Mouse (Mus musculus) hindbrain, embryonic 11.5 days (tissue): Measurements from ENCODE around the gene Fancd2os. TPM values are rescaled to one million over a fixed set of nuclear protein-coding genes. Genes with fewer than 3 reads are reported as not detected.

Experiments used
- ATAC-seq: fragments of 200-750 bp; cut with Nextera tagmentation; 2 replicates; pipeline ENCODE4 v1.8.0; 2017; ENCODE audit warnings: mild to moderate bottlenecking, moderate TSS enrichment, moderate library complexity; ENCODE audit not compliant: low FRiP score
- DNase-seq: peaks from one replicate; pipeline ENCODE4 v3.0.0-alpha.2; 2015; ENCODE audit warnings: low spot score
- H3K27ac ChIP-seq: fragments of 300-500 bp; sonication (generic); 2 replicates; pipeline ENCODE4 v1.5.1; 2014; ENCODE audit warnings: mild to moderate bottlenecking, low read depth, low read length
- H3K27me3 ChIP-seq: fragments of 300-500 bp; sonication (generic); 2 replicates; pipeline ENCODE4 v1.6.1; 2014; ENCODE audit warnings: mild to moderate bottlenecking, low read length, moderate library complexity, mixed read lengths; ENCODE audit not compliant: control insufficient read depth, insufficient read depth
- H3K36me3 ChIP-seq: fragments of 300-500 bp; sonication (generic); 2 replicates; pipeline ENCODE4 v1.6.1; 2014; ENCODE audit warnings: mild to moderate bottlenecking, low read length, moderate library complexity, mixed read lengths; ENCODE audit not compliant: control insufficient read depth, insufficient read depth
- H3K4me1 ChIP-seq: fragments of 300-500 bp; sonication (generic); replicated peaks from 2 replicates; pipeline ENCODE4 v1.6.1; 2014; ENCODE audit warnings: low read length, mixed read lengths; ENCODE audit not compliant: control insufficient read depth, insufficient read depth
- H3K4me2 ChIP-seq: fragments of 300-500 bp; sonication (generic); replicated peaks from 2 replicates; pipeline ENCODE4 v1.6.1; 2014; ENCODE audit warnings: mild to moderate bottlenecking, low read depth, low read length
- H3K4me3 ChIP-seq: fragments of 300-500 bp; sonication (generic); 2 replicates; pipeline ENCODE4 v1.5.1; 2014; ENCODE audit warnings: low read depth, low read length
- H3K9ac ChIP-seq: fragments of 300-500 bp; sonication (generic); 2 replicates; pipeline ENCODE4 v1.6.1; 2014; ENCODE audit warnings: low read depth, low read length
- H3K9me3 ChIP-seq: fragments of 300-500 bp; sonication (generic); 2 replicates; pipeline ENCODE4 v1.6.1; 2016; ENCODE audit warnings: low read length; ENCODE audit not compliant: control insufficient read depth
- WGBS: fragments of 180-500 bp; shearing (Covaris S2); extraction: QIAGEN DNeasy Blood & Tissue Kit; methylation state at CpG from one replicate; pipeline ENCODE4 v1.1.7; 2014; 5-methylcytosine and 5-hydroxymethylcytosine counted together
- polyA plus RNA-seq: library from polyadenylated mRNA; unstranded; fragments of >200 nt; fragmentation: Nextera tagmentation; extraction: Ambion mirVana; gene quantifications from 2 replicates; pipeline ENCODE4 v1.2.1, GENCODE M21; 2014

Fancd2os gene
- polyA plus RNA-seq, 1 experiment from 2014 or later: not detected

- Histone ChIP-seq H3K4me1 (no peaks in the 10 kb centered on the region), H3K4me2 (no peak overlapping the region), H3K4me3 (no peak overlapping the region), H3K36me3 (peaks cover 14% of the 10 kb centered on the region; the same call in 1 of the 2 replicates), H3K27ac (no peak overlapping the region), H3K9me3 (no peaks in the 10 kb centered on the region), H3K9ac (no peak overlapping the region), H3K27me3 (no peaks in the 10 kb centered on the region)
- WGBS: 99% methylated on average over 7 of the region's 7 CpGs
- no peak for ATAC-seq
- DNase-seq: no peak
Observed at GRCm38 (mm10) chr6:113614152-113614551, 13.6 kb upstream of the Fancd2os start.

GRCm38 (mm10) chr6:113612258-113612969 is 11.9 kb upstream of the Fancd2os start:
- Histone ChIP-seq H3K4me1 (no peaks in the 10 kb centered on the region), H3K4me3 (no peak overlapping the region), H3K9ac (no peak overlapping the region), H3K4me2 (no peak overlapping the region), H3K27me3 (no peaks in the 10 kb centered on the region), H3K36me3 (peaks cover 14% of the 10 kb centered on the region; the same call in 1 of the 2 replicates), H3K27ac (no peak overlapping the region), H3K9me3 (no peaks in the 10 kb centered on the region)
- no peak for ATAC-seq
- WGBS: 89% methylated on average over 8 of the region's 8 CpGs
- DNase-seq: no peak

GRCm38 (mm10) chr6:113609293-113609692 is 8.8 kb upstream of the Fancd2os start:
- Histone ChIP-seq H3K27ac (no peak overlapping the region), H3K4me2 (no peak overlapping the region), H3K27me3 (no peaks in the 10 kb centered on the region), H3K36me3 (peaks cover 5% of the 10 kb centered on the region; the same call in 1 of the 2 replicates), H3K4me1 (no peaks in the 10 kb centered on the region), H3K9ac (no peak overlapping the region), H3K9me3 (no peaks in the 10 kb centered on the region), H3K4me3 (no peak overlapping the region)
- ATAC-seq: no peak
- DNase-seq: no peak
- WGBS: 94% methylated on average over 7 of the region's 7 CpGs

- 89% methylated on average over 6 of the region's 6 CpGs for WGBS
- Histone ChIP-seq H3K36me3 (0 out of 2 replicates have a peak, but pooled peaks cover 2% of the 10 kb centered on the region), H3K9ac (no peak overlapping the region), H3K27ac (no peak overlapping the region), H3K4me3 (no peak overlapping the region), H3K9me3 (no peaks in the 10 kb centered on the region), H3K4me1 (no peaks in the 10 kb centered on the region), H3K4me2 (no peak overlapping the region), H3K27me3 (no peaks in the 10 kb centered on the region)
- ATAC-seq (no peak), DNase-seq (no peak)
Observed at GRCm38 (mm10) chr6:113608871-113609270, 8.4 kb upstream of the Fancd2os start.

GRCm38 (mm10) chr6:113605224-113605545 is 4.7 kb upstream of the Fancd2os start:
- 5% methylated on average over 10 of the region's 10 CpGs for WGBS
- H3K27me3 ChIP-seq: no peaks in the 10 kb centered on the region
- H3K4me2 ChIP-seq: peak overlapping the region; percentile 63
- no peaks in the 10 kb centered on the region for H3K36me3 ChIP-seq
- peak; percentile 68 for DNase-seq
- no peak; the same call in 1 of the 2 replicates for ATAC-seq
- peak overlapping the region; percentile 92 for H3K4me3 ChIP-seq
- H3K9ac ChIP-seq: peak overlapping the region; percentile 91
- H3K9me3 ChIP-seq: no peaks in the 10 kb centered on the region
- H3K4me1 ChIP-seq: no peaks in the 10 kb centered on the region
- H3K27ac ChIP-seq: peak overlapping the region; percentile 74; the same call in 1 of the 2 replicates

- Histone ChIP-seq H3K4me3 (peak within 1 kb of the TSS; percentile 92), H3K4me2 (peak within 1 kb of the TSS; percentile 63), H3K27ac (peak within 1 kb of the TSS; percentile 74), H3K36me3 (no peaks in the 10 kb centered on the region), H3K27me3 (no peaks in the 10 kb centered on the region), H3K4me1 (no peaks in the 10 kb centered on the region), H3K9ac (peak within 1 kb of the TSS; percentile 91), H3K9me3 (no peaks in the 10 kb centered on the region)
- DNase-seq (peak; percentile 95), ATAC-seq (peak; percentile 93)
- whole genome bisulfite sequencing: 1% methylated on average over 63 of the region's 65 CpGs
Observed at GRCm38 (mm10) chr6:113604432-113605223, 4.1 kb upstream of the Fancd2os start, which contains the start of gene Brk1. Gene Brk1, plus strand, starts transcription at chr6:113604772.

GRCm38 (mm10) chr6:113603993-113604392 is 3.5 kb upstream of the Fancd2os start:
- DNase-seq (no peak), ATAC-seq (no peak)
- H3K36me3 ChIP-seq: no peaks in the 10 kb centered on the region
- H3K27ac ChIP-seq: no peak overlapping the region
- H3K9ac ChIP-seq: no peak overlapping the region; the same call in 1 of the 2 replicates
- no peaks in the 10 kb centered on the region for H3K4me1 ChIP-seq
- H3K4me3 ChIP-seq: peak overlapping the region; percentile 92
- no peaks in the 10 kb centered on the region for H3K27me3 ChIP-seq
- H3K4me2 ChIP-seq: peak overlapping the region; percentile 63
- 52% methylated on average over 12 of the region's 12 CpGs for WGBS
- H3K9me3 ChIP-seq: no peaks in the 10 kb centered on the region

GRCm38 (mm10) chr6:113602821-113603220 is 2.3 kb upstream of the Fancd2os start:
- no peak for DNase-seq

More at GRCm38 (mm10) chr6:113602821-113603220, 2.3 kb upstream of the Fancd2os start:
- WGBS: 95% methylated on average over 6 of the region's 6 CpGs
- ATAC-seq: no peak
- Histone ChIP-seq H3K4me2 (no peak overlapping the region), H3K4me3 (no peak overlapping the region), H3K27ac (no peak overlapping the region), H3K36me3 (no peaks in the 10 kb centered on the region), H3K27me3 (no peaks in the 10 kb centered on the region), H3K9me3 (no peaks in the 10 kb centered on the region), H3K4me1 (no peaks in the 10 kb centered on the region), H3K9ac (no peak overlapping the region)
